Mouse (Mus musculus) hindbrain, embryonic 14.5 days (tissue): ENCODE measurements around the gene Numb. TPM values are rescaled to one million over a fixed set of nuclear protein-coding genes. Genes with fewer than 3 reads are reported as not detected.

Experiments
- ATAC-seq: fragments of 200-750 bp; cut with Nextera tagmentation; 2 replicates; pipeline ENCODE4 v1.8.0; 2017; ENCODE audit warnings: moderate number of reproducible peaks, mild to moderate bottlenecking, moderate TSS enrichment, moderate library complexity; ENCODE audit not compliant: low FRiP score
- DNase-seq: peaks from one replicate; pipeline ENCODE4 v3.0.0-alpha.2; 2015; ENCODE audit warnings: low spot score
- H3K27ac ChIP-seq: fragments of 300-500 bp; sonication (generic); 2 replicates; pipeline ENCODE4 v1.5.1; 2014; ENCODE audit warnings: mild to moderate bottlenecking, moderate library complexity
- H3K27me3 ChIP-seq: fragments of 300-500 bp; sonication (generic); 2 replicates; pipeline ENCODE4 v1.6.1; 2014; ENCODE audit warnings: mild to moderate bottlenecking, low read length, mixed read lengths; ENCODE audit not compliant: control insufficient read depth, insufficient read depth
- H3K36me3 ChIP-seq: fragments of 300-500 bp; sonication (generic); replicated peaks from 2 replicates; pipeline ENCODE4 v1.6.1; 2014; ENCODE audit not compliant: control insufficient read depth, insufficient read depth
- H3K4me1 ChIP-seq: fragments of 300-500 bp; sonication (generic); replicated peaks from 2 replicates; pipeline ENCODE4 v1.6.1; 2014; ENCODE audit warnings: antibody characterized with exemption, low read length, mixed read lengths; ENCODE audit not compliant: control insufficient read depth, insufficient read depth
- H3K4me2 ChIP-seq: fragments of 300-500 bp; sonication (generic); replicated peaks from 2 replicates; pipeline ENCODE4 v1.6.1; 2014; ENCODE audit warnings: mild to moderate bottlenecking, moderate library complexity
- H3K4me3 ChIP-seq: fragments of 300-500 bp; sonication (generic); replicated peaks from 2 replicates; pipeline ENCODE4 v1.5.1; 2014; ENCODE audit warnings: mild to moderate bottlenecking, low read length
- H3K9ac ChIP-seq: fragments of 300-500 bp; sonication (generic); 2 replicates; pipeline ENCODE4 v1.6.1; 2014
- H3K9me3 ChIP-seq: fragments of 300-500 bp; sonication (generic); 2 replicates; pipeline ENCODE4 v1.6.1; 2016; ENCODE audit warnings: low read length; ENCODE audit not compliant: control insufficient read depth
- WGBS: fragments of 180-500 bp; shearing (Covaris S2); extraction: QIAGEN DNeasy Blood & Tissue Kit; methylation state at CpG from one replicate; pipeline ENCODE4 v1.1.7; 2014; 5-methylcytosine and 5-hydroxymethylcytosine counted together
- polyA plus RNA-seq: library from polyadenylated mRNA; unstranded; fragments of >200 nt; fragmentation: Nextera tagmentation; extraction: Ambion mirVana; gene quantifications from 2 replicates; pipeline ENCODE4 v1.2.1, GENCODE M21; 2014

Numb gene
- polyA plus RNA-seq, 1 experiment from 2014 or later, result 16.0 TPM

- Histone ChIP-seq H3K27me3 (peaks cover 8% of the 10 kb centered on the region; the same call in 1 of the 2 replicates), H3K27ac (no peak overlapping the region), H3K4me1 (peaks cover 23% of the 10 kb centered on the region), H3K4me3 (no peak overlapping the region), H3K4me2 (no peak overlapping the region), H3K9me3 (no peaks in the 10 kb centered on the region), H3K36me3 (no peaks in the 10 kb centered on the region), H3K9ac (no peak overlapping the region)
- DNase-seq (no peak), ATAC-seq (no peak)
- 83% methylated on average over 13 of the region's 13 CpGs for WGBS
Observed at GRCm38 (mm10) chr12:83765965-83766603, 155.7 kb downstream of the Numb start.

GRCm38 (mm10) chr12:83764519-83764918 is 157.2 kb downstream of the Numb start:
- DNase-seq (no peak), ATAC-seq (no peak)
- no peak overlapping the region for H3K4me3 ChIP-seq
- no peaks in the 10 kb centered on the region for H3K36me3 ChIP-seq
- no peak overlapping the region for H3K9ac ChIP-seq
- H3K4me2 ChIP-seq, result peak overlapping the region; percentile 59
- H3K27me3 ChIP-seq, result peaks cover 8% of the 10 kb centered on the region; the same call in 1 of the 2 replicates
- peaks cover 13% of the 10 kb centered on the region for H3K4me1 ChIP-seq
- 83% methylated on average over 10 of the region's 10 CpGs for WGBS
- H3K27ac ChIP-seq, result no peak overlapping the region
- H3K9me3 ChIP-seq, result no peaks in the 10 kb centered on the region

- H3K4me1 ChIP-seq, result peaks cover 13% of the 10 kb centered on the region
- peaks cover 8% of the 10 kb centered on the region; the same call in 1 of the 2 replicates for H3K27me3 ChIP-seq
- no peak for DNase-seq
- no peak for ATAC-seq
- H3K9me3 ChIP-seq, result no peaks in the 10 kb centered on the region
- H3K27ac ChIP-seq, result no peak overlapping the region
- WGBS, result 8% methylated on average over 14 of the region's 14 CpGs
- no peaks in the 10 kb centered on the region for H3K36me3 ChIP-seq
- H3K4me2 ChIP-seq, result peak overlapping the region; percentile 59
- 0 out of 2 replicates have a peak overlapping the region, but pooled peaks have one; percentile 40 for H3K9ac ChIP-seq
- H3K4me3 ChIP-seq, result peak overlapping the region; percentile 15; the same call in 1 of the 2 replicates
Observed at GRCm38 (mm10) chr12:83764044-83764365, 157.7 kb downstream of the Numb start.

GRCm38 (mm10) chr12:83763311-83764043 is 158.3 kb downstream of the Numb start, which contains the start of gene Papln:
TSS of gene Papln (plus strand) at chr12:83763634.
- Histone ChIP-seq H3K9me3 (no peaks in the 10 kb centered on the region), H3K4me3 (peak within 1 kb of the TSS; percentile 15; the same call in 1 of the 2 replicates), H3K4me1 (peaks cover 13% of the 10 kb centered on the region), H3K4me2 (peak within 1 kb of the TSS; percentile 59), H3K9ac (peak within 1 kb of the TSS; percentile 40; the same call in 1 of the 2 replicates), H3K27ac (no peak within 1 kb of the TSS), H3K36me3 (no peaks in the 10 kb centered on the region), H3K27me3 (peaks cover 8% of the 10 kb centered on the region; the same call in 1 of the 2 replicates)
- WGBS, result 11% methylated on average over 29 of the region's 31 CpGs
- DNase-seq, result no peak
- peak; percentile 41; the same call in 1 of the 2 replicates for ATAC-seq

GRCm38 (mm10) chr12:83762706-83763105 is 159.0 kb downstream of the Numb start:
- Histone ChIP-seq H3K4me2 (no peak overlapping the region), H3K27me3 (peaks cover 8% of the 10 kb centered on the region; the same call in 1 of the 2 replicates), H3K27ac (no peak overlapping the region), H3K9ac (no peak overlapping the region), H3K4me3 (no peak overlapping the region), H3K4me1 (peaks cover 13% of the 10 kb centered on the region), H3K36me3 (no peaks in the 10 kb centered on the region), H3K9me3 (no peaks in the 10 kb centered on the region)
- ATAC-seq, result no peak
- WGBS, result 23% methylated on average over 4 of the region's 4 CpGs
- no peak for DNase-seq

- no peak for ATAC-seq
- Histone ChIP-seq H3K4me3 (no peak overlapping the region), H3K27ac (no peak overlapping the region), H3K9ac (no peak overlapping the region), H3K4me1 (peaks cover 13% of the 10 kb centered on the region), H3K4me2 (no peak overlapping the region), H3K27me3 (peaks cover 8% of the 10 kb centered on the region; the same call in 1 of the 2 replicates), H3K36me3 (no peaks in the 10 kb centered on the region), H3K9me3 (no peaks in the 10 kb centered on the region)
- 86% methylated on average over 2 of the region's 2 CpGs for WGBS
- no peak for DNase-seq
Observed at GRCm38 (mm10) chr12:83760201-83760600, 161.5 kb downstream of the Numb start.

- no peak overlapping the region for H3K27ac ChIP-seq
- DNase-seq (no peak), ATAC-seq (no peak)
- H3K36me3 ChIP-seq, result no peaks in the 10 kb centered on the region
- H3K4me2 ChIP-seq, result no peak overlapping the region
- H3K4me3 ChIP-seq, result no peak overlapping the region
- peaks cover 6% of the 10 kb centered on the region for H3K4me1 ChIP-seq
- peaks cover 4% of the 10 kb centered on the region; the same call in 1 of the 2 replicates for H3K27me3 ChIP-seq
- no peak overlapping the region for H3K9ac ChIP-seq
- no peaks in the 10 kb centered on the region for H3K9me3 ChIP-seq
- WGBS, result 65% methylated on average over 10 of the region's 10 CpGs
Observed at GRCm38 (mm10) chr12:83758735-83759134, 163.0 kb downstream of the Numb start.

- no peak for DNase-seq
- no peak for ATAC-seq
- Histone ChIP-seq H3K36me3 (no peaks in the 10 kb centered on the region), H3K9me3 (no peaks in the 10 kb centered on the region), H3K27me3 (no peaks in the 10 kb centered on the region), H3K9ac (no peak overlapping the region), H3K4me1 (no peaks in the 10 kb centered on the region), H3K27ac (no peak overlapping the region), H3K4me3 (no peak overlapping the region), H3K4me2 (no peak overlapping the region)
- 54% methylated on average over 2 of the region's 2 CpGs for WGBS
Observed at GRCm38 (mm10) chr12:83752495-83752894, 169.2 kb downstream of the Numb start.

GRCm38 (mm10) chr12:83749186-83749585 is 172.5 kb downstream of the Numb start:
- 55% methylated on average over 1 of the region's 1 CpGs for WGBS
- no peaks in the 10 kb centered on the region for H3K27me3 ChIP-seq
- DNase-seq (no peak), ATAC-seq (no peak)
- H3K4me3 ChIP-seq, result no peak overlapping the region
- H3K4me1 ChIP-seq, result peaks cover 4% of the 10 kb centered on the region; the same call in 1 of the 2 replicates
- H3K36me3 ChIP-seq, result no peaks in the 10 kb centered on the region
- no peak overlapping the region for H3K4me2 ChIP-seq
- no peak overlapping the region for H3K27ac ChIP-seq
- no peak overlapping the region for H3K9ac ChIP-seq
- H3K9me3 ChIP-seq, result no peaks in the 10 kb centered on the region
